ENCODE assay signal across 28 mouse cellular contexts in the genomic region with DNA sequence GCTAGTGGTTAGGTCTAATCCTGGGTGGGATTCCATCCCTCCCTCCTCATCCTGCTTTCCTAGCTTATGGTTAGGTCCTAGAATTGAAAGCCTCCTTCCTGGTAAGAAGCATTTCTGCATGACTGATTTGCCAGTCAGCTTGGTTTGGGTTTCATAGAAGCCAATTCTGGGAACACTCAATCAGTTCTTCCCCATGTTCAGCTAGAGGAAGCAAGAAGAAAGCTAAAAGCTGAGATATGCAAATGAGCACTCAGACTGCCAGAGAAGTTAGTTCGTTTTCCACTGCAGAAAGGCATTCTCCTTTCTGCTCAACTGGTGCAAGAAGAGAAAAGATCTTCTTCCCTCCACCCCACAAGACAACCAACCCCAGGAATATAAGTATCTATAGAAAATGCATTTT.
DNase-seq lines count a peak whose midpoint lies in the region; ATAC-seq lines count a peak whose summit lies in the region.
"Had no signal": no experiment of that assay in that cellular context is flagged by ENCODE, and none has a peak within 500 bp of the region (broad histone marks: within the 10 kb centered on the region; RNA-seq: fewer than 3 reads in every experiment).

No protein-coding gene starts in this region.

- H3K4me1 ChIP-seq in forebrain, embryonic 14.5 days (ENCODE audit: control insufficient read depth, insufficient read depth, low read length): no peaks in the 10 kb centered on the region
- no peaks in the 10 kb centered on the region for H3K4me1 ChIP-seq in forebrain, embryonic 12.5 days
- 0 out of 2 replicates have a peak, but pooled peaks cover 5% of the 10 kb centered on the region for H3K4me1 ChIP-seq in kidney, embryonic 15.5 days
- H3K4me1 ChIP-seq: embryonic facial prominence, embryonic 10.5 days; embryonic facial prominence, embryonic 13.5 days; forebrain, embryonic 15.5 days; heart, embryonic 10.5 days; heart, embryonic 13.5 days; hindbrain, embryonic 12.5 days; hindbrain, embryonic 15.5 days had no signal

- intact Hi-C loops in heart, postnatal 25 days (cut with DNase I): no loop called here

- no peak for ATAC-seq in forebrain, embryonic 14.5 days
- no peak for ATAC-seq in forebrain, embryonic 12.5 days (ENCODE audit: low FRiP score)
- 0 out of 2 replicates have a peak, but pooled peaks have one; percentile 4 for ATAC-seq in kidney, embryonic 15.5 days (replicated peaks; ENCODE audit: low FRiP score)
- ATAC-seq: activated CD4-positive, CD25-positive, alpha-beta regulatory T cell, adult 4 months; forebrain, embryonic 15.5 days; intestine, postnatal 0 days had no signal

- H3K36me3 ChIP-seq in forebrain, embryonic 14.5 days (ENCODE audit: control insufficient read depth, insufficient read depth, low read length): no peaks in the 10 kb centered on the region
- no peaks in the 10 kb centered on the region for H3K36me3 ChIP-seq in forebrain, embryonic 12.5 days (replicated peaks)
- no peaks in the 10 kb centered on the region for H3K36me3 ChIP-seq in kidney, embryonic 15.5 days
- H3K36me3 ChIP-seq: embryonic facial prominence, embryonic 10.5 days; embryonic facial prominence, embryonic 13.5 days; forebrain, embryonic 15.5 days; heart, embryonic 10.5 days; heart, embryonic 13.5 days; hindbrain, embryonic 12.5 days; hindbrain, embryonic 15.5 days had no signal

- 29% methylated on average over 1 of the region's 1 CpGs for WGBS in forebrain, embryonic 14.5 days
- 39% methylated on average over 1 of the region's 1 CpGs for WGBS in forebrain, embryonic 12.5 days
- WGBS in kidney, embryonic 15.5 days: 10% methylated on average over 1 of the region's 1 CpGs

- H3K9ac ChIP-seq in forebrain, embryonic 14.5 days (ENCODE audit: low read length): no peak overlapping the region
- H3K9ac ChIP-seq in forebrain, embryonic 12.5 days: no peak overlapping the region
- H3K9ac ChIP-seq in kidney, embryonic 15.5 days: no peak overlapping the region
- H3K9ac ChIP-seq: embryonic facial prominence, embryonic 13.5 days; forebrain, embryonic 15.5 days; heart, embryonic 13.5 days; hindbrain, embryonic 12.5 days; hindbrain, embryonic 15.5 days had no signal

- no peaks in the 10 kb centered on the region for H3K27me3 ChIP-seq in forebrain, embryonic 14.5 days (replicated peaks; ENCODE audit: control insufficient read depth, insufficient read depth, low read length)
- no peaks in the 10 kb centered on the region for H3K27me3 ChIP-seq in forebrain, embryonic 12.5 days
- H3K27me3 ChIP-seq in kidney, embryonic 15.5 days: no peaks in the 10 kb centered on the region
- H3K27me3 ChIP-seq: embryonic facial prominence, embryonic 13.5 days; forebrain, embryonic 15.5 days; heart, embryonic 13.5 days; hindbrain, embryonic 12.5 days; hindbrain, embryonic 15.5 days had no signal

- DNase-seq in forebrain, embryonic 14.5 days (ENCODE audit: low spot score): peak; percentile 3
- peak; percentile 27 for DNase-seq in heart, adult 11 months
- no peak for DNase-seq in heart, postnatal 25 days (ENCODE audit: low spot score)
- no peak for DNase-seq in kidney, adult 9 months
- peak; percentile 43 for DNase-seq in brain, adult 2 months (ENCODE audit: low read depth, low spot score)
- DNase-seq in testis, postnatal 14 days (ENCODE audit: low spot score): no peak
- DNase-seq: adrenal gland, adult 8-10 months; adrenal gland, postnatal 25 days; cerebellum, adult 11 months; cerebellum, adult 2 months; cerebellum, postnatal 10 days; cerebellum, postnatal 36 days; embryo, embryonic 11 days; gastrocnemius, postnatal 25 days; heart, adult 2 months; heart, postnatal 14 days had no signal

- no peak overlapping the region for H3K4me3 ChIP-seq in forebrain, embryonic 14.5 days (ENCODE audit: low read depth, low read length)
- no peak overlapping the region for H3K4me3 ChIP-seq in forebrain, embryonic 12.5 days (replicated peaks)
- H3K4me3 ChIP-seq in kidney, embryonic 15.5 days (replicated peaks): no peak overlapping the region
- H3K4me3 ChIP-seq: embryonic facial prominence, embryonic 10.5 days; embryonic facial prominence, embryonic 13.5 days; erythroblast, embryonic 14.5 days; forebrain, embryonic 15.5 days; heart, adult 2 months; heart, embryonic 10.5 days; heart, embryonic 13.5 days; hindbrain, embryonic 12.5 days; hindbrain, embryonic 15.5 days had no signal

- H3K4me2 ChIP-seq in forebrain, embryonic 14.5 days (ENCODE audit: low read length): no peak overlapping the region
- no peak overlapping the region for H3K4me2 ChIP-seq in forebrain, embryonic 12.5 days
- no peak overlapping the region for H3K4me2 ChIP-seq in kidney, embryonic 15.5 days
- H3K4me2 ChIP-seq: embryonic facial prominence, embryonic 13.5 days; forebrain, embryonic 15.5 days; heart, embryonic 13.5 days; hindbrain, embryonic 12.5 days; hindbrain, embryonic 15.5 days had no signal

- no peaks in the 10 kb centered on the region for H3K9me3 ChIP-seq in forebrain, embryonic 14.5 days (replicated peaks; ENCODE audit: control insufficient read depth, low read length)
- H3K9me3 ChIP-seq in forebrain, embryonic 12.5 days: no peaks in the 10 kb centered on the region
- H3K9me3 ChIP-seq in kidney, embryonic 15.5 days (replicated peaks): no peaks in the 10 kb centered on the region
- H3K9me3 ChIP-seq: forebrain, embryonic 15.5 days; heart, embryonic 10.5 days; hindbrain, embryonic 12.5 days; hindbrain, embryonic 15.5 days had no signal

- no peak overlapping the region for H3K27ac ChIP-seq in forebrain, embryonic 14.5 days (ENCODE audit: low read depth, low read length)
- no peak overlapping the region for H3K27ac ChIP-seq in forebrain, embryonic 12.5 days
- H3K27ac ChIP-seq in kidney, embryonic 15.5 days: no peak overlapping the region
- H3K27ac ChIP-seq: embryonic facial prominence, embryonic 10.5 days; embryonic facial prominence, embryonic 13.5 days; forebrain, embryonic 15.5 days; heart, adult 2 months; heart, embryonic 10.5 days; heart, embryonic 13.5 days; hindbrain, embryonic 12.5 days; hindbrain, embryonic 15.5 days had no signal

Comparison
In these comparisons a context has a peak if more than half of its experiments do, and no peak if none do; other contexts are left out.
1. DNase-seq: peak in forebrain, embryonic 14.5 days (single experiment), heart, adult 11 months (single experiment) and brain, adult 2 months (single experiment); none in heart, postnatal 25 days (single experiment), kidney, adult 9 months (single experiment) and testis, postnatal 14 days (single experiment).